In the genomic region with DNA sequence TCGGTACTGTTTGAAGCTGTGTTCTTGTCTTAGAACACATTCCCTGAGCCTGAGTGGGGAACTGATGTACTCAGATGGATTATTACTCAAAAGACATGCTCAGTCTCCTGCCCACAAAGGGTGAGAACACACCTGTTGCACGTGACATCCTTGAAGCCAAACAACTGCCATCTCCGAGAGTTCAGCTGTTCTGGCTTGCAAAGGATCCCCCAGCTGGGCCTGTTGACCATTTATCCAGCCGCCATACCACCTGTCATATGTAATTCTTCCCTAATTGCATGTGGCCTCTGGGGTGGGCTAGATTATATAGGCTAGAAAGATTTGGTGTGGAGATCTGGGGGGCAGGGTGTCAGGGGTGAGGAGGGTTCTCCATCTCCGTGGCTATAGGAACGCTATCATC, we compare ENCODE assay signal across 26 mouse cellular contexts.
"Had no signal": no experiment of that assay in that cellular context is flagged by ENCODE, and none has a peak within 500 bp of the region (broad histone marks: within the 10 kb centered on the region; RNA-seq: fewer than 3 reads in every experiment).

No protein-coding gene starts in this region.

- H3K27me3 ChIP-seq: heart, embryonic 13.5 days; heart, embryonic 15.5 days; hindbrain, embryonic 12.5 days; intestine, embryonic 15.5 days; limb, embryonic 13.5 days; liver, embryonic 13.5 days; liver, embryonic 15.5 days had no signal

- H3K27ac ChIP-seq: heart, adult 2 months; heart, embryonic 13.5 days; heart, embryonic 15.5 days; hindbrain, embryonic 10.5 days; hindbrain, embryonic 12.5 days; hindbrain, embryonic 14.5 days; intestine, embryonic 15.5 days; layer of hippocampus, adult 2 months; left cerebral cortex, adult 2 months; limb, embryonic 13.5 days; liver, embryonic 13.5 days; liver, embryonic 15.5 days had no signal

- H3K36me3 ChIP-seq: heart, embryonic 13.5 days; heart, embryonic 15.5 days; hindbrain, embryonic 10.5 days; hindbrain, embryonic 12.5 days; intestine, embryonic 15.5 days; limb, embryonic 13.5 days; liver, embryonic 13.5 days; liver, embryonic 15.5 days had no signal

- H3K9me3 ChIP-seq: heart, embryonic 13.5 days; heart, embryonic 15.5 days; hindbrain, embryonic 10.5 days; hindbrain, embryonic 12.5 days; intestine, embryonic 15.5 days; liver, embryonic 13.5 days; liver, embryonic 15.5 days had no signal

- DNase-seq: gastrocnemius, postnatal 14 days; gastrocnemius, postnatal 36 days; heart, adult 2 months; heart, postnatal 14 days; heart, postnatal 4 days; kidney, adult 18-20 months; kidney, adult 8-10 months; kidney, postnatal 10 days; kidney, postnatal 4 days; liver; liver, embryonic 13.5 days had no signal

- H3K4me3 ChIP-seq: heart, adult 2 months; heart, embryonic 13.5 days; heart, embryonic 15.5 days; hindbrain, embryonic 10.5 days; hindbrain, embryonic 12.5 days; intestine, embryonic 15.5 days; layer of hippocampus, adult 2 months; left cerebral cortex, adult 2 months; limb, embryonic 13.5 days; liver, embryonic 13.5 days; liver, embryonic 15.5 days had no signal

- H3K4me2 ChIP-seq: heart, embryonic 11.5 days; heart, embryonic 13.5 days; heart, embryonic 15.5 days; hindbrain, embryonic 12.5 days; hindbrain, embryonic 14.5 days; intestine, embryonic 15.5 days; limb, embryonic 13.5 days; liver, embryonic 11.5 days; liver, embryonic 13.5 days; liver, embryonic 15.5 days had no signal

- ATAC-seq: hindbrain, embryonic 16.5 days; inflammation-experienced regulatory T-cells, adult 6 months; intestine, embryonic 15.5 days; intestine, postnatal 0 days had no signal

- H3K9ac ChIP-seq: heart, embryonic 13.5 days; heart, embryonic 15.5 days; hindbrain, embryonic 12.5 days; hindbrain, embryonic 14.5 days; intestine, embryonic 15.5 days; limb, embryonic 13.5 days; liver, embryonic 13.5 days; liver, embryonic 15.5 days had no signal
